Mouse (Mus musculus): ENCODE results near the gene Rasgef1b. TPM values are rescaled to one million over a fixed set of nuclear protein-coding genes. Genes with fewer than 3 reads are reported as not detected.

The Rasgef1b gene
- polyA plus RNA-seq, 1 experiment = 1.00 TPM

- Histone ChIP-seq H3K4me3 (replicated peaks; ENCODE audit: control insufficient read depth, low read depth, low read length) (no peak overlapping the region), H3K4me1 (ENCODE audit: control insufficient read depth, insufficient read depth, low read length) (no peaks in the 10 kb centered on the region), H3K27ac (ENCODE audit: control insufficient read depth, insufficient read depth, low read depth, low read length, poor library complexity) (no peak overlapping the region)
- WGBS = 7% methylated on average over 4 of the region's 4 CpGs
- TF ChIP-seq POLR2A (IDR thresholded peaks at IDR 0.05; ENCODE audit: borderline replicate concordance, control insufficient read depth, low read depth, low read length) (no peak), CTCF (IDR thresholded peaks at IDR 0.05; ENCODE audit: control insufficient read depth, insufficient read depth, low read length) (peak; percentile 62)
These were observed 150.2 kb downstream of the Rasgef1b start for GRCm38 (mm10) chr5:99578692-99579091.

GRCm38 (mm10) chr5:99575897-99576296, 153.0 kb downstream of the Rasgef1b start:
- Histone ChIP-seq H3K27ac (ENCODE audit: control insufficient read depth, insufficient read depth, low read depth, low read length, poor library complexity) (no peak overlapping the region), H3K4me1 (ENCODE audit: control insufficient read depth, insufficient read depth, low read length) (no peaks in the 10 kb centered on the region), H3K4me3 (replicated peaks; ENCODE audit: control insufficient read depth, low read depth, low read length) (no peak overlapping the region)
- no peak for TF ChIP-seq CTCF (IDR thresholded peaks at IDR 0.05; ENCODE audit: control insufficient read depth, insufficient read depth, low read length)
- no peak for TF ChIP-seq POLR2A (IDR thresholded peaks at IDR 0.05; ENCODE audit: borderline replicate concordance, control insufficient read depth, low read depth, low read length)
- WGBS = 73% methylated on average over 8 of the region's 8 CpGs

- H3K4me1 ChIP-seq (ENCODE audit: control insufficient read depth, insufficient read depth, low read length) = no peaks in the 10 kb centered on the region
- WGBS = 76% methylated on average over 8 of the region's 8 CpGs
- no peak overlapping the region for H3K27ac ChIP-seq (ENCODE audit: control insufficient read depth, insufficient read depth, low read depth, low read length, poor library complexity)
- TF ChIP-seq CTCF (IDR thresholded peaks at IDR 0.05; ENCODE audit: control insufficient read depth, insufficient read depth, low read length) = no peak
- TF ChIP-seq POLR2A (IDR thresholded peaks at IDR 0.05; ENCODE audit: borderline replicate concordance, control insufficient read depth, low read depth, low read length) = no peak
- no peak overlapping the region for H3K4me3 ChIP-seq (replicated peaks; ENCODE audit: control insufficient read depth, low read depth, low read length)
These were observed 164.2 kb downstream of the Rasgef1b start for GRCm38 (mm10) chr5:99564501-99565323.

DNA sequence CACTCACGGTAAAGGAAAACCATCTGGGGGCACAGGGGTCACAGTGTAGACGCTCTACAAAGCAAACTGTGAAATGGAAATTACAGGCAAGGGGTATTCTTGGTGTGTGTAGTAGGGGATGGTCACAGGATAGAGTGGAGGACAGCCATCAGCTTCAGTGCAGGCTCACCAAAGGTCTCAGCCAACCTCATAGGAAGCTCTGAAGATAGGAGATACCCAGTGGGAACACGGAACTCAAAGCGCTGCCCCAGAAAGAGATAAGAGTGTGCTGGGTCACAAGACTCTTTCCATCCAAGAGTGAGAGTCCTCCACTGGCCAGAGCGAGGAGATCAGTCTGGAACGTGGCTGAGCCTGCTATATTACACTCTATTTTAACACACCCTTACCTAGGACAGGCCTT, 166.8 kb downstream of the Rasgef1b start:
- TF ChIP-seq CTCF (IDR thresholded peaks at IDR 0.05; ENCODE audit: control insufficient read depth, insufficient read depth, low read length) (no peak), POLR2A (IDR thresholded peaks at IDR 0.05; ENCODE audit: borderline replicate concordance, control insufficient read depth, low read depth, low read length) (no peak)
- Histone ChIP-seq H3K4me3 (replicated peaks; ENCODE audit: control insufficient read depth, low read depth, low read length) (no peak overlapping the region), H3K27ac (ENCODE audit: control insufficient read depth, insufficient read depth, low read depth, low read length, poor library complexity) (no peak overlapping the region), H3K4me1 (ENCODE audit: control insufficient read depth, insufficient read depth, low read length) (no peaks in the 10 kb centered on the region)
- 69% methylated on average over 6 of the region's 6 CpGs for WGBS

GRCm38 (mm10) chr5:99559814-99560213, 169.1 kb downstream of the Rasgef1b start:
- Histone ChIP-seq H3K4me3 (replicated peaks; ENCODE audit: control insufficient read depth, low read depth, low read length) (no peak overlapping the region), H3K4me1 (ENCODE audit: control insufficient read depth, insufficient read depth, low read length) (no peaks in the 10 kb centered on the region), H3K27ac (ENCODE audit: control insufficient read depth, insufficient read depth, low read depth, low read length, poor library complexity) (no peak overlapping the region)
- no peak for TF ChIP-seq POLR2A (IDR thresholded peaks at IDR 0.05; ENCODE audit: borderline replicate concordance, control insufficient read depth, low read depth, low read length)
- WGBS = 63% methylated on average over 3 of the region's 3 CpGs

DNA sequence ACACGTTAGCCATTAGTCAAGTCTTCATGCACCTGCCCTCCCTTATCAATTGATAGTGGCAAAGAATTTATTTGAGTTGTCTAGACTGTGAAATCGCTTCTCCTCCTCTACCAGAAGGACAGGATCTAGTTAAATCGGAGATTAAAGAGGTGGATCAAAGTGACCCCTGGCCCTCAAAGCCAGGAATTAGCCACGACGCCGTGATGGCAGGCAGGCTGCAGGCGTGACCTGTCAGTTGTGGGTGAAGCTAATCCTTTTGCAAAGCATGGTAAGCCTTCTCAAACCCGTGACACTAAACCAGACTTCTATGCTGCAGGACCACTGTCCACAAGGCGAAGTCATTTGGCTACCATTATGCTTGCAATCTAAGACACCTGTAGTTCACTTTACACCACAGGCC, 170.6 kb downstream of the Rasgef1b start:
- H3K4me3 ChIP-seq (replicated peaks; ENCODE audit: control insufficient read depth, low read depth, low read length) = no peak overlapping the region
- TF ChIP-seq CTCF (IDR thresholded peaks at IDR 0.05; ENCODE audit: control insufficient read depth, insufficient read depth, low read length) (no peak), POLR2A (IDR thresholded peaks at IDR 0.05; ENCODE audit: borderline replicate concordance, control insufficient read depth, low read depth, low read length) (no peak)
- H3K4me1 ChIP-seq (ENCODE audit: control insufficient read depth, insufficient read depth, low read length) = no peaks in the 10 kb centered on the region
- no peak overlapping the region for H3K27ac ChIP-seq (ENCODE audit: control insufficient read depth, insufficient read depth, low read depth, low read length, poor library complexity)
- 81% methylated on average over 9 of the region's 9 CpGs for WGBS

DNA sequence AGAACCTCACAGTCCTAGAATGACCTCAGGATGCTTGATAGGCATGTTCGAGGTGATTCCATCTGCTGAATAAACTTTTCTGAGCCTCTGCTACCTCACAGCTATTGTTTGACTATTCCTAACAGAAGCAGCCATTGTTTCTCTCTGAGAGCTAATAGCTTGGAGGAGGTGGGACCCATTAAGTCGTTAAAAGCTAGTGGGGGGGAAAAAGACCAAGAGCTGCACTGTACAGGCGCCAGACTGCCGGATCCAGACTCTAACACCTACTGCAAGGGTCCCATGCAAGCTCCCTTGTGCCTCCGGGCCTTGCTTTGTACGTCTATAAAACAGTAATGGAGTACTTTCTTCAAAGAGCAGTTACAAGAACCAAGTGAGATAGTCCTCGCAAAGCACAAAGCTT, 176.2 kb downstream of the Rasgef1b start:
- no peaks in the 10 kb centered on the region for H3K4me1 ChIP-seq (ENCODE audit: control insufficient read depth, insufficient read depth, low read length)
- no peak for TF ChIP-seq CTCF (IDR thresholded peaks at IDR 0.05; ENCODE audit: control insufficient read depth, insufficient read depth, low read length)
- TF ChIP-seq POLR2A (IDR thresholded peaks at IDR 0.05; ENCODE audit: borderline replicate concordance, control insufficient read depth, low read depth, low read length) = no peak
- 73% methylated on average over 7 of the region's 7 CpGs for WGBS
- H3K27ac ChIP-seq (ENCODE audit: control insufficient read depth, insufficient read depth, low read depth, low read length, poor library complexity) = no peak overlapping the region
- H3K4me3 ChIP-seq (replicated peaks; ENCODE audit: control insufficient read depth, low read depth, low read length) = no peak overlapping the region

- no peak for TF ChIP-seq POLR2A (IDR thresholded peaks at IDR 0.05; ENCODE audit: borderline replicate concordance, control insufficient read depth, low read depth, low read length)
- TF ChIP-seq CTCF (IDR thresholded peaks at IDR 0.05; ENCODE audit: control insufficient read depth, insufficient read depth, low read length) = no peak
- Histone ChIP-seq H3K4me3 (replicated peaks; ENCODE audit: control insufficient read depth, low read depth, low read length) (no peak overlapping the region), H3K27ac (ENCODE audit: control insufficient read depth, insufficient read depth, low read depth, low read length, poor library complexity) (no peak overlapping the region), H3K4me1 (ENCODE audit: control insufficient read depth, insufficient read depth, low read length) (no peaks in the 10 kb centered on the region)
- WGBS = 75% methylated on average over 6 of the region's 6 CpGs
These were observed 184.0 kb downstream of the Rasgef1b start for GRCm38 (mm10) chr5:99544664-99545494.
